8 mouse cellular contexts compared by ENCODE assay signal in the genomic region with DNA sequence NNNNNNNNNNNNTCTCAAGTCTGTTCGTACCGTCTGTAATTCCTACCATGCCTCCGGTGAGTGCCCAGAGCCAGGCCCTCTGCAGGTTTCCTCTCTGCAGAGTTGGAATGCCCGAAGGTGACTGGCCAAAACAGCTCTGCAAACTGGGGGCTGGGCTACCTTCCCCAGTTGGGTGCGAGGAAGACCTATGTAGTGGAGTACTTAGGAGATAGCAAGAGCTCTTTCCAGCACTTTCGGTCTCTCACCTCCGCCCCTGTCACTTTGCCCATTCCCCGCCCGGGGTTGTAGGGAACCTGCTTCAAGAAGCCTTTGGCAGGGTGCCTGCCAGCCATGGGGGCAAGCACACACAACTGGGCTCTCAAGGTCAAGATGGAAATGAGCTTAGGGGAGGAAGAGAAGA. TPM values are rescaled to one million over a fixed set of nuclear protein-coding genes. Genes with fewer than 3 reads are reported as not detected.
DNase-seq lines count a peak whose midpoint lies in the region; ATAC-seq and TF ChIP-seq lines count a peak whose summit lies in the region.

No protein-coding gene starts in this region.

- H3K9ac ChIP-seq in liver, embryonic 11.5 days (ENCODE audit: low read depth, low read length) = no peak overlapping the region
- no peak overlapping the region for H3K9ac ChIP-seq in stomach, postnatal 0 days (ENCODE audit: low read length)

- no peaks in the 10 kb centered on the region for H3K9me3 ChIP-seq in liver, embryonic 11.5 days (ENCODE audit: control insufficient read depth, low read length)
- H3K9me3 ChIP-seq in stomach, postnatal 0 days (ENCODE audit: control insufficient read depth, low read length) = no peaks in the 10 kb centered on the region

- H3K27me3 ChIP-seq in liver, embryonic 11.5 days (replicated peaks; ENCODE audit: control insufficient read depth, insufficient read depth, low read length) = peaks cover 38% of the 10 kb centered on the region
- H3K27me3 ChIP-seq in stomach, postnatal 0 days (ENCODE audit: control insufficient read depth, insufficient read depth, low read length) = no peaks in the 10 kb centered on the region

- no peak overlapping the region for H3K4me3 ChIP-seq in liver, embryonic 11.5 days (ENCODE audit: low read depth, low read length)
- peak overlapping the region; percentile 27; the same call in 1 of the 2 replicates for H3K4me3 ChIP-seq in stomach, postnatal 0 days (ENCODE audit: low read depth, low read length)

- no peaks in the 10 kb centered on the region for H3K4me1 ChIP-seq in liver, embryonic 11.5 days (replicated peaks; ENCODE audit: control insufficient read depth, insufficient read depth, low read length)
- H3K4me1 ChIP-seq in stomach, postnatal 0 days (replicated peaks; ENCODE audit: control insufficient read depth, insufficient read depth) = no peaks in the 10 kb centered on the region

- H3K27ac ChIP-seq in liver, embryonic 11.5 days (ENCODE audit: low read depth, low read length) = no peak overlapping the region
- H3K27ac ChIP-seq in stomach, postnatal 0 days (replicated peaks) = no peak overlapping the region

- peak; percentile 31 for DNase-seq in liver, embryonic 11.5 days (ENCODE audit: low spot score)
- DNase-seq in liver = no peak
- DNase-seq in cerebellum, adult 8-10 months = peak; percentile 60
- DNase-seq in kidney, adult 9 months = peak; percentile 38
- peak; percentile 5 for DNase-seq in lung, postnatal 10 days
- DNase-seq in stomach, postnatal 0 days (ENCODE audit: low spot score) = peak; percentile 14

- no peak for TF ChIP-seq CTCF in stomach, postnatal 0 days (IDR thresholded peaks at IDR 0.05; ENCODE audit: low read depth)

- WGBS in liver, embryonic 11.5 days = 22% methylated on average over 9 of the region's 9 CpGs
- 28% methylated on average over 9 of the region's 9 CpGs for WGBS in stomach, postnatal 0 days

- no peak for ATAC-seq in liver, embryonic 11.5 days (replicated peaks; ENCODE audit: low FRiP score)
- peak; percentile 42 for ATAC-seq in granulocyte monocyte progenitor cell, adult 5-6 weeks (replicated peaks; ENCODE audit: poor library complexity, severe bottlenecking)
- ATAC-seq in stomach, postnatal 0 days (ENCODE audit: low FRiP score, low TSS enrichment) = no peak
- ATAC-seq in inflammation-experienced regulatory T-cells, adult 6 months = no peak

- TF ChIP-seq EP300 in stomach, postnatal 0 days (optimal IDR thresholded peaks at IDR 0.05) = no peak

- no peaks in the 10 kb centered on the region for H3K36me3 ChIP-seq in liver, embryonic 11.5 days (ENCODE audit: control insufficient read depth, insufficient read depth, low read length)
- H3K36me3 ChIP-seq in stomach, postnatal 0 days (ENCODE audit: control insufficient read depth, insufficient read depth, low read length) = no peaks in the 10 kb centered on the region

- peak overlapping the region; percentile 64 for H3K4me2 ChIP-seq in liver, embryonic 11.5 days
- H3K4me2 ChIP-seq in stomach, postnatal 0 days (replicated peaks; ENCODE audit: low read depth) = peak overlapping the region; percentile 55

RNA-seq across cellular contexts. Expression of gene Tmem35a, which starts 1.3 kb away (rescaled TPM):
- 0.66 and 0.86 TPM in 2 replicates for polyA plus RNA-seq in liver, embryonic 11.5 days (2014; fragmentation: Nextera tagmentation; extraction: Ambion mirVana)
- not detected in 2 replicates for total RNA-seq in granulocyte monocyte progenitor cell, adult 5-6 weeks (2014; fragmentation: Nextera tagmentation)
- not detected in 2 replicates for total RNA-seq in granulocyte monocyte progenitor cell, adult 5-6 weeks (2017)
- polyA plus RNA-seq in stomach, postnatal 0 days (2015; fragmentation: Nextera tagmentation; extraction: Ambion mirVana) = 1.7 and 2.0 TPM in 2 replicates
- polyA plus RNA-seq in inflammation-experienced regulatory T-cells, adult 6 months (2017; shearing (Covaris generic)) = not detected

RNA-seq across cellular contexts. Expression of gene Cenpi, which starts 11.6 kb away (rescaled TPM):
- polyA plus RNA-seq in liver, embryonic 11.5 days (2014; fragmentation: Nextera tagmentation; extraction: Ambion mirVana) = 32.9 and 34.3 TPM in 2 replicates
- total RNA-seq in granulocyte monocyte progenitor cell, adult 5-6 weeks (2014; fragmentation: Nextera tagmentation) = 19.2 and 35.9 TPM in 2 replicates
- total RNA-seq in granulocyte monocyte progenitor cell, adult 5-6 weeks (2017) = 34.8 and 40.2 TPM in 2 replicates
- polyA plus RNA-seq in stomach, postnatal 0 days (2015; fragmentation: Nextera tagmentation; extraction: Ambion mirVana) = 6.2 and 7.4 TPM in 2 replicates
- polyA plus RNA-seq in inflammation-experienced regulatory T-cells, adult 6 months (2017; shearing (Covaris generic)) = 10 to 100 TPM in 1 of 3 experiments, 1 to 10 TPM in 2; 1.8 to 14.2 (median 2.6) TPM

RNA-seq across cellular contexts. Expression of gene Trmt2b, which starts 19.5 kb away (rescaled TPM):
- polyA plus RNA-seq in liver, embryonic 11.5 days (2014; fragmentation: Nextera tagmentation; extraction: Ambion mirVana) = 18.1 and 19.1 TPM in 2 replicates
- total RNA-seq in granulocyte monocyte progenitor cell, adult 5-6 weeks (2014; fragmentation: Nextera tagmentation) = 23.1 and 30.0 TPM in 2 replicates
- 34.4 and 34.9 TPM in 2 replicates for total RNA-seq in granulocyte monocyte progenitor cell, adult 5-6 weeks (2017)
- 12.8 and 13.7 TPM in 2 replicates for polyA plus RNA-seq in stomach, postnatal 0 days (2015; fragmentation: Nextera tagmentation; extraction: Ambion mirVana)
- 10 to 100 TPM; 19.9 to 24.3 (median 22.8) TPM for polyA plus RNA-seq in inflammation-experienced regulatory T-cells, adult 6 months (2017; shearing (Covaris generic))
